Mouse (Mus musculus): Measurements from ENCODE around the gene Olfr609. TPM values are rescaled to one million over a fixed set of nuclear protein-coding genes. Genes with fewer than 3 reads are reported as not detected.
"Not testable (repeated sequence)": the region's sequence is repeated elsewhere in the genome, so short reads cannot be mapped to it uniquely, and the experiment has no call there.

Olfr609 gene
- not detected in 2 replicates for polyA plus RNA-seq (2015; fragmentation: Nextera tagmentation; extraction: Ambion mirVana)

- ATAC-seq = no peak
- Histone ChIP-seq H3K27ac (ENCODE audit: low read length) (no peak within 1 kb of the TSS), H3K27me3 (replicated peaks; ENCODE audit: insufficient read depth, low read length) (no peaks in the 10 kb centered on the region), H3K4me3 (ENCODE audit: low read depth, low read length) (no peak within 1 kb of the TSS), H3K4me1 (ENCODE audit: insufficient read depth, low read depth, low read length) (no peaks in the 10 kb centered on the region), H3K9me3 (ENCODE audit: low read length) (no peaks in the 10 kb centered on the region), H3K36me3 (ENCODE audit: insufficient read depth, low read length) (no peaks in the 10 kb centered on the region), H3K9ac (replicated peaks; ENCODE audit: low read depth) (no peak within 1 kb of the TSS), H3K4me2 (replicated peaks; ENCODE audit: low read depth, low read length) (no peak within 1 kb of the TSS)
- WGBS = 46% methylated on average over 1 of the region's 1 CpGs
- DNase-seq (ENCODE audit: low spot score) = no peak
- TF ChIP-seq EP300 (IDR thresholded peaks at IDR 0.05) (no peak), CTCF (IDR thresholded peaks at IDR 0.05) (no peak)
These were observed at the start of gene Olfr609 for GRCm38 (mm10) chr7:103497962-103498361. Olfr609 (minus strand) TSS chr7:103498062.

- not testable (repeated sequence) for H3K9me3 ChIP-seq (ENCODE audit: low read length); H3K36me3 ChIP-seq (ENCODE audit: insufficient read depth, low read length); H3K9ac ChIP-seq (replicated peaks; ENCODE audit: low read depth); DNase-seq (ENCODE audit: low spot score); H3K4me3 ChIP-seq (ENCODE audit: low read depth, low read length); H3K27me3 ChIP-seq (replicated peaks; ENCODE audit: insufficient read depth, low read length); ATAC-seq; H3K27ac ChIP-seq (ENCODE audit: low read length); H3K4me1 ChIP-seq (ENCODE audit: insufficient read depth, low read depth, low read length); H3K4me2 ChIP-seq (replicated peaks; ENCODE audit: low read depth, low read length)
- WGBS = 68% methylated on average over 2 of the region's 2 CpGs
These were observed 44.8 kb upstream of the Olfr609 start, which contains the start of gene Olfr612 for GRCm38 (mm10) chr7:103542617-103543016. Olfr612 (minus strand) TSS chr7:103542717.

DNA sequence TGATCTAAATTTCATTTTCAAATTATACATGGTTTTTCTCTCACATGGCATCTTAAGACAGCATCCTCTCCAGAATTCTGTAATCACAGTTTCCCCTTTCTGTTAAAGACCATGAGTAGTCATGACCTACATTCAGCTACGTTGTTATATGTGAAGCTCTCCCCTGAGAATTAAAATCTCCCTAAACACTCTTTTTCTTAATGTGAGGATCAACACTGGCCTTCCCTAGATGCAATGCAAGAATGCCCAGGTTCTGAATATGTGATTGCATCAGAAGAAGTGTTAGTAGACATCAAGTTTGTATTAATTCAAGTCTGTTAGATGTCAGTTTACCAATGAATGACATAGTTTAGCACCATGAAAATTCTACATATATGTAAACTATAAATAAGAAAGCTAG lies 22.9 kb upstream of the Olfr609 start, which contains the start of gene Olfr611:
TSS of gene Olfr611 (minus strand) at position 101 of the 400 bp plus-strand sequence.
- not testable (repeated sequence) for H3K4me2 ChIP-seq (replicated peaks; ENCODE audit: low read depth, low read length); H3K9ac ChIP-seq (replicated peaks; ENCODE audit: low read depth); H3K36me3 ChIP-seq (ENCODE audit: insufficient read depth, low read length); H3K4me1 ChIP-seq (ENCODE audit: insufficient read depth, low read depth, low read length); ATAC-seq; H3K4me3 ChIP-seq (ENCODE audit: low read depth, low read length); H3K27ac ChIP-seq (ENCODE audit: low read length); DNase-seq (ENCODE audit: low spot score); H3K9me3 ChIP-seq (ENCODE audit: low read length); H3K27me3 ChIP-seq (replicated peaks; ENCODE audit: insufficient read depth, low read length)
- 45% methylated on average over 1 of the region's 1 CpGs for WGBS

DNA sequence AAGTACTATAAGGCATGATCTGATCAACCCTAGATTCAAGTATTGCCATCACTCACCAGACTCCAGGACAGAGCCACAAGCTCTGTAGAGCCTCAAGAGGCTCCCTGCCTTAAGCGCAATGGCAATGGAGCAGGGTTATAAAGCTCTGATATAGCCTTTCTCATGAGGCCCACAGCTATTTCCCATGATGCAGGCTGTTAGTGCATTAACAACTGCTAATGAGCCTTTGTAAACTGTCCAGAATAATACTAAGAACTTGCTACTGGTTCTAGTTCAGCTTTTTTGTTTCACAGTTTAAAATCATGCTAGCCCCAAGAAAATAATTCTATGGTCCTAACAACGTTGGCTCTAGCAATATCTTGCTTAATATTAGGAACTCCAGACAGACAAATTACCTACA lies 14.2 kb upstream of the Olfr609 start, which contains the start of gene Olfr610:
TSS of gene Olfr610 (minus strand) at position 101 of the 400 bp plus-strand sequence.
- Histone ChIP-seq H3K4me3 (ENCODE audit: low read depth, low read length) (no peak within 1 kb of the TSS), H3K4me1 (ENCODE audit: insufficient read depth, low read depth, low read length) (no peaks in the 10 kb centered on the region), H3K27ac (ENCODE audit: low read length) (no peak within 1 kb of the TSS), H3K9me3 (ENCODE audit: low read length) (no peaks in the 10 kb centered on the region), H3K36me3 (ENCODE audit: insufficient read depth, low read length) (no peaks in the 10 kb centered on the region), H3K27me3 (replicated peaks; ENCODE audit: insufficient read depth, low read length) (no peaks in the 10 kb centered on the region), H3K9ac (replicated peaks; ENCODE audit: low read depth) (no peak within 1 kb of the TSS), H3K4me2 (replicated peaks; ENCODE audit: low read depth, low read length) (no peak within 1 kb of the TSS)
- no peak for DNase-seq (ENCODE audit: low spot score)
- TF ChIP-seq CTCF (IDR thresholded peaks at IDR 0.05) = no peak
- 83% methylated on average over 2 of the region's 2 CpGs for WGBS
- ATAC-seq = no peak

- not testable (repeated sequence) for H3K27me3 ChIP-seq (replicated peaks; ENCODE audit: insufficient read depth, low read length); H3K9ac ChIP-seq (replicated peaks; ENCODE audit: low read depth); H3K36me3 ChIP-seq (ENCODE audit: insufficient read depth, low read length); H3K27ac ChIP-seq (ENCODE audit: low read length); H3K4me3 ChIP-seq (ENCODE audit: low read depth, low read length); H3K9me3 ChIP-seq (ENCODE audit: low read length); H3K4me2 ChIP-seq (replicated peaks; ENCODE audit: low read depth, low read length); H3K4me1 ChIP-seq (ENCODE audit: insufficient read depth, low read depth, low read length); DNase-seq (ENCODE audit: low spot score); ATAC-seq
- WGBS = 79% methylated on average over 9 of the region's 9 CpGs
These were observed 20.8 kb downstream of the Olfr609 start for GRCm38 (mm10) chr7:103477106-103477505.

GRCm38 (mm10) chr7:103469577-103469976 lies 28.3 kb downstream of the Olfr609 start, which contains the start of gene Olfr608:
Olfr608 (plus strand) TSS chr7:103469877.
- H3K9me3 ChIP-seq (ENCODE audit: low read length) = no peaks in the 10 kb centered on the region
- H3K27ac ChIP-seq (ENCODE audit: low read length) = no peak within 1 kb of the TSS
- H3K27me3 ChIP-seq (replicated peaks; ENCODE audit: insufficient read depth, low read length) = no peaks in the 10 kb centered on the region
- H3K4me1 ChIP-seq (ENCODE audit: insufficient read depth, low read depth, low read length) = no peaks in the 10 kb centered on the region
- no peak for ATAC-seq
- no peak within 1 kb of the TSS for H3K9ac ChIP-seq (replicated peaks; ENCODE audit: low read depth)
- no peaks in the 10 kb centered on the region for H3K36me3 ChIP-seq (ENCODE audit: insufficient read depth, low read length)
- no peak for DNase-seq (ENCODE audit: low spot score)
- H3K4me2 ChIP-seq (replicated peaks; ENCODE audit: low read depth, low read length) = no peak within 1 kb of the TSS
- H3K4me3 ChIP-seq (ENCODE audit: low read depth, low read length) = no peak within 1 kb of the TSS
- TF ChIP-seq CTCF (IDR thresholded peaks at IDR 0.05) = no peak
- TF ChIP-seq EP300 (IDR thresholded peaks at IDR 0.05) = no peak

GRCm38 (mm10) chr7:103460590-103460989 lies 37.3 kb downstream of the Olfr609 start:
- H3K4me1 ChIP-seq (ENCODE audit: insufficient read depth, low read depth, low read length) = no peaks in the 10 kb centered on the region
- no peaks in the 10 kb centered on the region for H3K27me3 ChIP-seq (replicated peaks; ENCODE audit: insufficient read depth, low read length)
- no peak overlapping the region for H3K27ac ChIP-seq (ENCODE audit: low read length)
- H3K9ac ChIP-seq (replicated peaks; ENCODE audit: low read depth) = no peak overlapping the region
- H3K9me3 ChIP-seq (ENCODE audit: low read length) = no peaks in the 10 kb centered on the region
- 73% methylated on average over 5 of the region's 5 CpGs for WGBS
- no peak overlapping the region for H3K4me2 ChIP-seq (replicated peaks; ENCODE audit: low read depth, low read length)
- DNase-seq (ENCODE audit: low spot score) (no peak), ATAC-seq (no peak)
- H3K36me3 ChIP-seq (ENCODE audit: insufficient read depth, low read length) = no peaks in the 10 kb centered on the region
- TF ChIP-seq EP300 (IDR thresholded peaks at IDR 0.05) (no peak), CTCF (IDR thresholded peaks at IDR 0.05) (no peak)
- H3K4me3 ChIP-seq (ENCODE audit: low read depth, low read length) = no peak overlapping the region

Data from lung, postnatal 0 days (tissue).